Mouse (Mus musculus): Measurements from ENCODE around the gene C730034F03Rik.

DNA sequence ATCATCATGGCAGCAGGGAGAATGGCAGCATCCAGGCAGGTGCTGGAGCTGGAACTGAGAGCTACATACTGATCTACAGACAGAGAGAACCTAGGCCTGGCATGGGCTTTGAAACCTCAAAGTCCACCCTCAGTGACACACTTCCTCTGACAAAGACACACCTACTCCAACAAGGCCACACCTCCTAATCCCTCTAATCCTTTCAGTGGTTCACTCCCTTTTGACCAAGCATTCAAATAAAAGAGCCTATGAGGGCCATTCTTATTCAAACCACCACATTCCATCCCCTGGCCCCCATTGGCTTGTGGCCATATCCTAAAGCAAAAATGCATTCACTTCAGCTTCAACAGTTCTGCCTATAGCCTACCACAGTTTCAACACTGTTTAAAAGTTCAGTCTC, 22.7 kb upstream of the C730034F03Rik start:
- TF ChIP-seq CTCF (conservative IDR thresholded peaks at IDR 0.05; ENCODE audit: low read length) = no peak
- no peak for TF ChIP-seq NANOG (IDR thresholded peaks at IDR 0.05; ENCODE audit: borderline replicate concordance, low read length)
- no peak for TF ChIP-seq POU5F1 (IDR thresholded peaks at IDR 0.05; ENCODE audit: borderline replicate concordance, low read length)

Measured in E14TG2a.4 (cell line).